Mouse (Mus musculus): ENCODE measurements at regions not wholly inside any gene's neighbourhood (a gene's known extent, or its start where the extent isn't known, plus 50 kb on each side); places are given as distances from the start of the nearest gene placed in this dataset.
A peak's percentile ranks its signal among the peaks of the same experiment; 100 is the strongest.

DNA sequence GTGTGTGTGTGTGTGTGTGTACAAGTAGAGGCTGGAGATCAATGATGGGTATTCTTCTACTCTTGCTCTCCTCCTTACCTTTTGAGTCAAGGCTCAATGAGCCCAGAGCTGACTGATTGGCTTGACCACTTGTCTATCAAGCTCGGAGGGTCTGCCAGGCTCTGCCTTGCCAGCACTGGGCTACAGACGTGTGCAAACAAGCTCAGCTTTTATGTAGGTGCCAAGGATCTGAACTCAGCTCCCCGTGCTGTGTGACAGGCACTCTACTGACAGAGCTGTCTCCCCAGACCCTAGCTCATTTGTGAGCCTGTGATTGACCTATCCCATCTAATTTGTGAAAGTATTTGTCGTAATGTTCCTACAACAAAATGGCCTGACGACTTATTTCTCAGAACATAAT is 54.2 kb upstream of the Cdc42bpa start:
- no peak for DNase-seq (ENCODE audit: extremely low spot score in 1 of 2, low spot score in 1 of 2)

DNA sequence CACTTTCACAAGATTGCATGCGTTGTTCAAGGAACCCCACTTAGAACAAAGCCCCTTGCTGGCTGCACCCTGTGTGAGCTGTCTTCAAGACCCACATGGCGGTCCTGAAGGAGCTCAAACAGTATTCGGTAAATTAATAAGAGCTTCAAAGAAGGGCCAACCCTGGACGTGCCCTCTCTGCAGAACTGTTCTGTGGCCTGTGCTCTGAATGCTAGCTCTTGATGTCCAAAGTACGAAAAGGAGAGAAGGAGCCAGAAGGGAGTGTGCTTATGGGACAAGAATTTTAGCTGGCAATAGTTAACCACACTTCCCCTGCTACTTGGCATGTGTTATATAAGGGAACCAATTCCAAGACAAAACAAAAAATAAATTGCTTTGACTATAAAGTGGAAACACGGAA is 67.6 kb upstream of the Cdc42bpa start:
- no peak for DNase-seq (ENCODE audit: extremely low spot score in 1 of 2, low spot score in 1 of 2)

DNA sequence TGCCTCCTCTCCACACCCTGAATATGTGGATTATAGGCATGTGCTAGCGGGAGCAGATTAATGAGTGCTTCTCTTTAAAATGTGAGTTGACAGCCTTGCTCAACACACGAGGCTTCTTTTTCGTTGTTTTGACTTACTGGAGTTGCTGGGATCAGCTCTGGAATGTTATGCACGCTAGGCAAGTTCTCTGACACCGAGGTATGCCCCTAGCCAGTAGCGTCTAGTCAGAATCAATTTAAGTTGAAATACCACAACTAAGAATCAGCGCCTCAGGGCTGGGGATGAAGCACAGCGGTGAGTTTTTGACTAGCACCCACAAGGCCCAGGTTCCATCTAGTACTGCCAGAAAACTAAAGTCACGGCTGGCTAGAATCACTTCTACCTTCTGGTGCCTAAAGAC is 72.4 kb upstream of the Cdc42bpa start:
- no peak for DNase-seq (ENCODE audit: extremely low spot score in 1 of 2, low spot score in 1 of 2)

DNA sequence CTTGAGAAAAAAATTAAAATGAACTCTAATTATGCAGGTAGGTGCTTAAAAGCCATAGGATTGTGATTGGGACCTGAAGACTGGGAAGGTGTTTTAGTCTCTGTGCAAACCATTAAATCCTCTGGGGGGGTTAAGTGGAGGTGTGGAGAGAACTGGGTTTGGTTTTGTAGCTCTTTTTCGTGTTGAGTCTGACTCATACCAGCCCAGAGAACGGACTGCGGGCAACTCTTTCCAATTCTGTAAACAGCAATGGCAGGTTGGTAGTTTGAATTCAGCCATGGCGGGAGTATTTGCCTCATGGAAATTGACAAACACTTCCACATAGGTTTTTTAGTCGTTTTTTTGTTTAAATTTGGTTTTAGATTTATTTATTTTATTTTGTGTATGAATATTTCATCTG is 77.7 kb upstream of the Ahctf1 start:
- DNase-seq (ENCODE audit: extremely low spot score in 1 of 2, low spot score in 1 of 2): no peak

DNA sequence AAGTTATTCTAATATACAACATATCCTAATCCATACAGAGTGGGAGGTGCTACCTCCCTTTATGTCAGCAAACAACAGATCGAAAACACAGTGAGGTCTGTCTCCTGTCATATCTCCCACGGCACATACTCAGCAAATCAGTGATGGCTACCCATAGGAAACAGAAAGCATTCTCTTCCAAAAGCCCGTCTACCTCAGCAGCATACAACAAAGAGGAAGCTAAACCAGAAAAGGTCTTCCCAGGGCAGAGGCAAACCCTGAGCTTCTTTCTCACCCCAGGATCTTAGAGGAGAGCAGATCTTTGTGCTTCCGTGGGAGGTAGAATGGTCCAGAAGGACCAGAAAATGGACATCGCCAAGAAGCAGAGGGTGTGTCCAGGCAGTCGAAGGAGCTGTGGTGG is 74.4 kb upstream of the Ahctf1 start:
- DNase-seq (ENCODE audit: extremely low spot score in 1 of 2, low spot score in 1 of 2): no peak

DNA sequence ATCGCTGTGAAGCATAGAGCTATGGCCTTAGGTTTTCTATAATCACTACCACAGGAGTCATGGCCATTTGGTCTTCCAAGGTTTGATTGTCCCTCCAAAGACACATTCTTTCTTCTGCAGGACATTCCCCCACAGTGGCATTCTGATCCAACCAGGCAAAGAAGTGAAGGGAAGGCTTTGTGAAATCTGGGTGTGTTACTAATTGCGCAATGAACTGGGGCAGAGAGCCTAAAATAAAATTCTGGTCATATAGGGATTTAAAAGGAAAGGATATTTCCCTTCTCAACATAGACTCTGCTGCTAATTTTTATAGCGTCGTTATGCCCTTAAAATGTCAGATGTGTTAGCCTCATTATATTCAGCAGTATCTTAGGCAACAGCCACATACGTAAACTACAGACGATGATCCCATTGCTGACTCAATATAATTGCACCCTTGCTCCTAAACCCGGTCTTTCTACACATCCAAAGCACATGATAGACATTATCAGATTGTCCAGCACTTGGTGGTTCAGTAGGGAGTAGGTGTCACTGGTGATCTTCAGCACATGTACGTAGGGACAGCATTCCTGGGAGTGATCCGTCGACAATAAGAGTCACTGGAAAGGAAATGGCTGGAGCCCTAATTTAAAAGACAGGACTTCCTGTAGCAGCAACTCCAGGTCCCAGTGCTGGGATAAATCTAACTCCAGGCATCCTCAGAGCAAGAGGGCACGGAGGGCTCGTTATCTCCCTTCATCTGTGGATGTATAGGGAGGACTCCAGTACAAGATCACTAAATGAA is 70.5 kb upstream of the Ahctf1 start:
- DNase-seq (ENCODE audit: extremely low spot score in 1 of 2, low spot score in 1 of 2): no peak

DNA sequence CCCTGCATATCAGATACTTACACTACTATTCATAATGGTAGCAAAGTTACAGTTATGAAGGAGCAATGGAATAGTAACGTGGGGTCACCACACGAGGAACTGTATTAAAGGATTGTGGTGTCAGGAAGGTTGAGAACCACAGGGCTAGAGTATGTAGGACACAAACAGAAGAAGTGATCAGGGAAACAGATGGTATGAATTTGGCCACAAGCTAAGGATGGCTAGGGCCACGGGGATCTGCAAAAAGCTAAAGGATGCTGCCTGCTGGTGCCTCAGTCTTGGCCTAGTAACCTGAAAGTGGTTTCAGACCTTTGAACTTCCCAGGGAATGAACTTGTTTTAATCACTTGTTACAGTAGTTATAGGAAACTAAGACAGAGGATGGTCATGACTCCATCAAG is 68.5 kb upstream of the Ahctf1 start:
- DNase-seq (ENCODE audit: extremely low spot score in 1 of 2, low spot score in 1 of 2): no peak

DNA sequence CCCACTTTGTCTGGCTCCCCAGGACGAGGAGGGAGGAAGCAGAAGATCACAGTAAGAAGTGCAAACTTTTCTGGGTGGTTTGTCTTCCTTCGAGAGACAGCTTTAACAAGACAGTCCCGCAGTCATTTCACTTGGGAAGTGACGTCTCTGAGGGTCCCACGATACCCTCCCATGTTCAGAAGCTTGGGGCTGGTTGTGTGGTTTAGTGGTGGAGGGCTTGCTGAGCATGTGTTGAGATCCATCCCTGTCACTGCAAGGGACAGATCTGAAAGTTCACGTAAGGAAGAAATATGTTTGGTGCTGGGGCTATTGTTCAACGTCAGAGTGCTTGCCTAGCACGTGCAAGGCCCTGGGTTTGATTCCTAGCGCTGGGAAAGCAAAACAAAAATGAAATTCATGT is 65.2 kb upstream of the Ahctf1 start:
- no peak for DNase-seq (ENCODE audit: extremely low spot score in 1 of 2, low spot score in 1 of 2)

DNA sequence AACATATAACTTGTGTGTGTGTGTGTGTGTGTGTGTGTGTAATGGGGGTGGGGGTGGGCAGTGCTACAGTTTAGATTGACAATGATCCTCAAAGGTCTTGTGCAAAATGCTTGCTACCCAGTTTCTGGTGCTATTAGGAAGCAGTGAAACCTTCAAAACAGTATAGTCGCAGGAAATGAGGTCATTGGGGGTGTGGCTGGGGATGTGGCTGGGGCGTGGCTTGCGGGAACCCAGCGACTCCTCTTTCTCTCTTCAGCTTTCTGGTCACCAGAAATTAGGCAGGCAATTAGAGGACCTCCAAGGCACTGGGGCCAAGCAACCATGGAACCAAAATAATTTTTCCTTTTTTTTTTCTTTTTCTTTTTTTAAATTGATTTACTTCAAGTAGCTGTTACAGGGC is 64.0 kb upstream of the Ahctf1 start:
- DNase-seq (ENCODE audit: extremely low spot score in 1 of 2, low spot score in 1 of 2): no peak

DNA sequence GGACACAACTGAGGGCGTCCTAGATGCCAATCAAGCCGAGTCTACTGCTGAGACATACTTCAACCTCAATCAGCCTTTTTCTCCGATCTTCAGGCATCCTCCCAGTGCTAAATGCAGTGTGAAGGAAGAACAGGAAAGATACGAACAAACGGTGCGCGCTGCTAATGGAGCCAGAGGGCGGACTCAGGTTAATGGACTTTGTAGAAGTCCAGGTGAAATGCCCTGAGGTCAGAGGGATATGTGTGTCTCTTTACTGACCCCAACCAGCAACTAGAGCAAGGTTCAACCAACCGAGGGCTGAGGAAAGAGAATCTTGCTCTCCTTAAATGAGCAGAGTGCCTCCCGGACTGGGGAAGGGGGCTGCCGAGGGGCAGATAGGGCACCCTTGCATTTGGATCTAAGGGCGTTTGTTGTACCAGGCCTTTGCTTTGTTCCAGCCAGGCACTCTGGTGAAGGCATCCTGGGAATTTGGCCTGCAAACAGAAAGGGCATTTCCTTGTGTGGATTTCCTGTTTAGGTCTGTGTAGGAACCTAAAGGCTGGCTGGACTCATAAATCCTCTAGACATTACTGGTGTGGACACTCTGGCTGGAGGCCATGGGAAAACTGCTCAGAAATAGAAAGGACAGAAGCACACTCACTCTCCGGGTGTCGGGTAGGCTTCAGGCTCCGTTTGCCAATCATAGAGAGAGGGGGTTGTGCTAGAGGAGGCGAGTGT is 62.7 kb upstream of the Ahctf1 start:
- DNase-seq (ENCODE audit: extremely low spot score in 1 of 2, low spot score in 1 of 2): no peak

DNA sequence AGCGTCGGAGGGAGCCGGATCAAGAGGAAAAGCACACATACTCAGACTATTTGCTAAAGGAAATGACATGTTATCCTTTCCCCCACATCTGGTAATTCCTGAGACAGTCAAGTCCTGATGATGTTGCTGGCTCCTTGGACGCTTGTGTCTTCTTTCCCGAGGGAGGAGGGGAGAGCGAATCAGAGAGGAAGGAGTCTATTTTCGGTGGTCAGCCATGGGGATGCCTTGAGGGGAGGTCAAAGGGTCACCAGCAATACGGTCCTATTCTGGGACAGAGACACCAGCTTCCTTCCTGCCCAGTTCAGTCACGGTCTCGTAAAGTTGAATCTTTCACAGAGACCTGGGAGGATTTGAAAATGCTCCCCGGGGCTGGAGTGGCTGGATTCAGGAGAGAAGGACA is 62.1 kb upstream of the Ahctf1 start:
- no peak for DNase-seq (ENCODE audit: extremely low spot score in 1 of 2, low spot score in 1 of 2)

DNA sequence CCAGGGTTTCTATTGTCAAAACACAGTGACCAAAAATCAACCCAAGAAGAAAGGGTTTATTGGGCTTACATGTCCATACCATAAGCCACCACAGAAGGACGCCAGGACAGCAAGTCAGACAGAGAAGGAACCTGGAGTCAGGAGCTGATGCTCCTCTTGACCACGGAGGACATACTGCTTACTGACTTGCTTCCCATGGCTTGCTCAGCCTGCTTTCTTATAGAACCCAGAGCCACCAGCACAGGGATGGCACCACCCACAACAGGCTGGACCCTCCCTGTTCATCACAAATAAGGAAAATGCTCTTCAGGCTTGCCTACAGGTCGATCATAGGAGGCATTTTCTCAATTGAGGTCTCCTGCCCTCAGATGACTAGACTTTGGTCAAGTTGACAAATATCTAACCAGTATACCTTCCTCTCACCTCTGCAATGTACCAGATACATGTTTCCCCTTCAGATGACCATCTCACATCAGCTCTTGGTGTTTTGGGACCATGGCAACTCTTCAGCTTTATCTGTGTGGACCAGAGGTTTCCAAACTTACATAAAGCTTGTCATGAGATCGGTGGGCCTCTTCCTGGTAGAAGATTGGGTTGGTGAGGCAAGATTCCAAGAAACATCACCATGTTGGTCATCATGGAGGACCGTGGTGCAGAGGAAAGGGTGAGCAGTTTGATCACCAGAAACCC is 61.2 kb upstream of the Ahctf1 start:
- DNase-seq (ENCODE audit: extremely low spot score in 1 of 2, low spot score in 1 of 2): no peak

DNA sequence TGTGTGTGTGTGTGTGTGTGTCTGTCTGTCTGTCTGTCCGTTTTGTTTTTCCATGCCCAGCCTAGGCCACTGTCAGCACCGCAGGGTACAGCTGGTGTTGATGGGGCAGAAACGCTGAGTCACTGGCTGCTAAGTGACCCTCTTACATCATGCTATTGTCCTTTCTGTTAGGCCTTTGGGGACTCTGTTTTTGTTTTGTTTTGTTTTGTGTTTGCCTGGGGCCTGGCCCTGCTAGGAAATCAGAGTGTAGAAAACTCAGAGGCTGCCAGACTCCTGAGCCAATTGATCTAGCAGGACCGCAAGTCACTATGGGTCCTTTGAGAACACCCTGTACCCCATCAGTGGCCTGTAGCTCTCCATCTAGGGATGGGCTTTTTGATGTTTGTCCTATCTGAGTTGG is 59.9 kb upstream of the Ahctf1 start:
- peak in 1 of 2 experiments; percentile 24 for DNase-seq (ENCODE audit: extremely low spot score in 1 of 2, low spot score in 1 of 2)

DNA sequence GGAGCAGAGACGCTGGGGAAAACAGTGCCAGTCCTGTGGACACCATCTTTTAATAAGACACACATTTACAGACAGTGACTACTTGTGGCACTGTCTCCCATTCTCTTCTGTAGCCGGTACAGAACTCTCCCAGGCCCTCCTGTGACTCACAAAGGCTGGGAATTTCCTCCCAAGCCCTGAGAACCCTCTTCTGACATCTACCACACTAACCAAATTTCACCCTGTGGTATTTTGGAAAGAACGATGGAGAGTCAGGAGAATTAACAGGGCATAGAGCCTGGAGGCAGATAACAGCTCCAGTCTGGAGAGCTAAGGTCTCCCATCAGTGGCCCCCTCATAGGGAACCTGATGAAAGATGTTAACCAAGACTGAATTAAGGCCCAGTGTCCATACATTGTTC is 59.5 kb upstream of the Ahctf1 start:
- no peak for DNase-seq (ENCODE audit: extremely low spot score in 1 of 2, low spot score in 1 of 2)

DNA sequence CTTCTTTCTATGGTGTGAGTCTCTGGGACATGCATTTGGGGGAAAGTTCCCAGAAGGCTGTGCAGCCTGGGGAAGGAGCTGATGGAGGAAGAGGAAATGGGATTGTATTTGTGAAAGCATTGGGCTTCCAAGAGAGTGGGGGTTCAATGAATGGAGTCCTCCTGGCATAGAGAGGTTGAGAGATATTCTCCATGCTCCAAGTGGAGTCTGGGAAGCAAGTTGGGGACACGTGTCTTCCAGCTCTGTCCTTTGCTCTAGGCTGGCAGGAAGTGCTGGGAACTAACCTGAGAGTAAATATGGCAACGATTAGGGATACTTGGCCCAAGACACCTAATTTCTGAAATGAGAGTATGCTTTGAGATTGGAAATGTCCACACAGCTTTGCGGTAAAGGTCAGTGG is 58.3 kb upstream of the Ahctf1 start:
- DNase-seq (ENCODE audit: extremely low spot score in 1 of 2, low spot score in 1 of 2): no peak

DNA sequence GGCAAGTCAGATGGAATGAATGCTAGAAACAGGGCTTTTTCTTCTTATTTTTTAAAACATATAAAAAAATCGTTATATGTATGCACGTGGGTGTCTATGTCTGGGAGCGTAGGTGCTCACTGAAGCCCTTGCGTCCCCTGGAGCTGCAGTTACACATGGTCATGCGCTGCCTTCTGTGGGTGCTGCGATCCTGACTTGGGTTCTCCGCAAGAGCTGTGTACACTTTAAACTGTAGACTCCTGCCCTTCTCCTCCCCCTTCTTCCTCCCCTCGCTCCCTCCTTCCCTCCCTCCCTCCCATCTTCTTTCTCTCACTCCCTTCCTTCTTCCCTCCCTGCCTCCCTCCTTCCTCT is 56.0 kb upstream of the Ahctf1 start:
- no peak for DNase-seq (ENCODE audit: extremely low spot score in 1 of 2, low spot score in 1 of 2)

DNA sequence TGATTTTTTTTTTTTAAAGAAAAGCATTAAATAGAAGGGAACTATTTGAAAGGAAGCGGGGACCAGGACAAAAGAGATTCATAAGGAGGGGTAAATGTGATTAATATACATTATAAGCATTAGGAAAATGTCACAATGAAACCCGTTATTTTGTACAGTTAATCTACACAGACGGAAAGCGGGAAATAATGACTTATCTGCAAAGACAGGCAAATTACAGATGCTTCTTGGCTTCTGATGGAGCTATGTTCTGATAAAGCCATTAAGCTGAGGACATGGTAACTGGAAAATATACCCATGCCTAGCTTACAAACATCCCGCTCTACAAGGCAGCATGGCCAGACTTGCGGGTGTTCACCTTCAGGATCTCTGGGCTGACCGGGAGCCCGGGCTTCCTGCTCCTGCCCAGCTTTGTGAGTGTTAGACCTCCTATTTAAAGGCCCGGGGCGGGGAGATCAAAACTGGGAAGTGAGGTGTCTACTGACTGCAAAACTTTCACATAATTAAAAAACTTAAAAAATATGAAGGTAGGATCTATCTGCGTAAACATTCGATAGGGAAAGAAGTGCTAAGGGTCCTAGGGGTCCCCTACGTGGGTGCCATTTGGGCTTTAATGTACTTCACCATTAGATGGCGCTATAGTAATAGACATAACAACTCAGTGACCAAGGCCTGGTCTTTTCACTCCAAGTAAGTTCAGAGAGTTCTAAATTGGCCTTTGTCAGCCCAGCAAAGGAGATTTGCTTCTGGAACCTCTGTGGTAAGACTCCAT is 55.5 kb upstream of the Ahctf1 start:
- peak in 1 of 2 experiments; percentile 76 for DNase-seq (ENCODE audit: extremely low spot score in 1 of 2, low spot score in 1 of 2)

DNA sequence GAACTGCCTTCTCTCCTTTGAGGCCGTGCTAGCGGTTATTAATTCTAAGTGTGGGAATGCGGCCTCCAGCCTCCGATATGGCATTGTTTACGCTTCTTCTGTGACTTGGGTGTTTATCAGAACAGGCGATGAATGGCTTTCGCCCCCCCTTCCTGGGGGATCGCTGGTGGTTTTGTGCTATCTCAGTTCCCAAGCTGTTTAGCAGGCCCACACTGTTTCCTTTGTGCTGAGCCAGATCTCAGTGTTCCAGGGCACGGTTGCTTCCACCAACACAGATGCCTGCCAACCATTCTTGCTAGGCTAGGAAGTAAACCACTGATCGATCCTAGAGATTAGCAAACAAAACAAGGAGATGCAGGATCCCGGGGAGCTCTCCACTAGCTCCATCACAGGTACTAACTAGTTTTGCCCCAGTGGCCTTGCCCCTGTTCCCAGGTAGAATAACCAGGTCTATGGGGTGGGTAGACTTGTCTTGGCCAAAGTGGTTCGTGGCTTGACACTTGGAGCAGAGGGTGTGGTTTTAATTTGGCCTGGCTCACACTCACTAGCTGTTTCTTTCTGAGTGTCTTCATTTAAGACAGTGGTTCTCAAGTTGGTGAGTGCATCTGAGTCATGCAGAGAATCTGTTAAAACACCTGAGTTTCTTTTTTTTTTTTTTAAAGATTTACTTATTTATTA is 50.9 kb upstream of the Ahctf1 start:
- DNase-seq (ENCODE audit: extremely low spot score in 1 of 2, low spot score in 1 of 2): peak; percentile 11 to 16
